Mouse (Mus musculus): ENCODE measurements at regions not wholly inside any gene's neighbourhood (a gene's known extent, or its start where the extent isn't known, plus 50 kb on each side); places are given as distances from the start of the nearest gene placed in this dataset.

- TF ChIP-seq POLR2A (IDR thresholded peaks at IDR 0.05; ENCODE audit: control insufficient read depth, extremely low read depth, insufficient read depth, low read length, poor library complexity) (no peak), CTCF (IDR thresholded peaks at IDR 0.05; ENCODE audit: borderline replicate concordance, control insufficient read depth, extremely low read depth, insufficient read depth, low read length, poor library complexity) (no peak)
- no peaks in the 10 kb centered on the region for H3K4me1 ChIP-seq (replicated peaks; ENCODE audit: control insufficient read depth, insufficient read depth, low read length)
- 98% methylated on average over 10 of the region's 10 CpGs for WGBS
- no peaks in the 10 kb centered on the region for H3K27me3 ChIP-seq (ENCODE audit: control insufficient read depth, insufficient read depth, low read length)
- no peak overlapping the region for H3K4me3 ChIP-seq (ENCODE audit: control insufficient read depth, insufficient read depth, low read length)
- DNase-seq, result no peak
- H3K36me3 ChIP-seq (ENCODE audit: control insufficient read depth, insufficient read depth, low read length), result no peaks in the 10 kb centered on the region
- H3K27ac ChIP-seq (ENCODE audit: control insufficient read depth, insufficient read depth, low read length), result no peak overlapping the region
Observed at GRCm38 (mm10) chr4:40047846-40048245, 95.0 kb upstream of the Aco1 start.

DNA sequence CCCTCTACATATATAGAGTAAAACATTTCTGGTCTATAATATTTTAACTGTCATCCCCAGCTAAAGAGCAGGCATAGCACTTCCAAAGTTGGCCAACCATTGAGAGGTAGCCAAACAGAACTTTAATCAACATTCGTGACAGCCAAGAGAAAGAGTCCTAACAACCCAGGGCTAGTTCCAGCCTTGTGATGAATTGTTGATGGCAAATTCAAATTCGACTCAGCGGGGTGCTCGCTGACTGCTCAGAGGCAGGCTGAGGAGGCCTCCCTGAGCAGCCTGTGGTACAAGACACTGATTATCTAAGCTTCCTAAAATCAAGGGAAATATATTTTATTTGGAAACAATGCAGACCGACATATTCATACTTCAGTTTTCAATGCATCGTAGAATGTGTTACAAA, 93.8 kb upstream of the Aco1 start:
- H3K4me3 ChIP-seq (ENCODE audit: control insufficient read depth, insufficient read depth, low read length), result no peak overlapping the region
- DNase-seq, result no peak
- H3K27ac ChIP-seq (ENCODE audit: control insufficient read depth, insufficient read depth, low read length), result no peak overlapping the region
- TF ChIP-seq CTCF (IDR thresholded peaks at IDR 0.05; ENCODE audit: borderline replicate concordance, control insufficient read depth, extremely low read depth, insufficient read depth, low read length, poor library complexity), result no peak
- no peak for TF ChIP-seq POLR2A (IDR thresholded peaks at IDR 0.05; ENCODE audit: control insufficient read depth, extremely low read depth, insufficient read depth, low read length, poor library complexity)
- H3K36me3 ChIP-seq (ENCODE audit: control insufficient read depth, insufficient read depth, low read length), result no peaks in the 10 kb centered on the region
- H3K4me1 ChIP-seq (replicated peaks; ENCODE audit: control insufficient read depth, insufficient read depth, low read length), result no peaks in the 10 kb centered on the region
- whole genome bisulfite sequencing, result 91% methylated on average over 6 of the region's 6 CpGs
- no peaks in the 10 kb centered on the region for H3K27me3 ChIP-seq (ENCODE audit: control insufficient read depth, insufficient read depth, low read length)

GRCm38 (mm10) chr4:40051848-40052247, 91.0 kb upstream of the Aco1 start:
- Histone ChIP-seq H3K36me3 (ENCODE audit: control insufficient read depth, insufficient read depth, low read length) (no peaks in the 10 kb centered on the region), H3K27ac (ENCODE audit: control insufficient read depth, insufficient read depth, low read length) (no peak overlapping the region), H3K4me3 (ENCODE audit: control insufficient read depth, insufficient read depth, low read length) (no peak overlapping the region), H3K27me3 (ENCODE audit: control insufficient read depth, insufficient read depth, low read length) (no peaks in the 10 kb centered on the region), H3K4me1 (replicated peaks; ENCODE audit: control insufficient read depth, insufficient read depth, low read length) (no peaks in the 10 kb centered on the region)
- 95% methylated on average over 4 of the region's 4 CpGs for WGBS
- TF ChIP-seq CTCF (IDR thresholded peaks at IDR 0.05; ENCODE audit: borderline replicate concordance, control insufficient read depth, extremely low read depth, insufficient read depth, low read length, poor library complexity) (no peak), POLR2A (IDR thresholded peaks at IDR 0.05; ENCODE audit: control insufficient read depth, extremely low read depth, insufficient read depth, low read length, poor library complexity) (no peak)
- no peak for DNase-seq

GRCm38 (mm10) chr4:40053391-40053790, 89.5 kb upstream of the Aco1 start:
- no peak overlapping the region for H3K4me3 ChIP-seq (ENCODE audit: control insufficient read depth, insufficient read depth, low read length)
- 86% methylated on average over 2 of the region's 2 CpGs for whole genome bisulfite sequencing
- DNase-seq, result no peak
- H3K4me1 ChIP-seq (replicated peaks; ENCODE audit: control insufficient read depth, insufficient read depth, low read length), result no peaks in the 10 kb centered on the region
- no peak overlapping the region for H3K27ac ChIP-seq (ENCODE audit: control insufficient read depth, insufficient read depth, low read length)
- no peaks in the 10 kb centered on the region for H3K27me3 ChIP-seq (ENCODE audit: control insufficient read depth, insufficient read depth, low read length)
- TF ChIP-seq POLR2A (IDR thresholded peaks at IDR 0.05; ENCODE audit: control insufficient read depth, extremely low read depth, insufficient read depth, low read length, poor library complexity) (no peak), CTCF (IDR thresholded peaks at IDR 0.05; ENCODE audit: borderline replicate concordance, control insufficient read depth, extremely low read depth, insufficient read depth, low read length, poor library complexity) (no peak)
- no peaks in the 10 kb centered on the region for H3K36me3 ChIP-seq (ENCODE audit: control insufficient read depth, insufficient read depth, low read length)

DNA sequence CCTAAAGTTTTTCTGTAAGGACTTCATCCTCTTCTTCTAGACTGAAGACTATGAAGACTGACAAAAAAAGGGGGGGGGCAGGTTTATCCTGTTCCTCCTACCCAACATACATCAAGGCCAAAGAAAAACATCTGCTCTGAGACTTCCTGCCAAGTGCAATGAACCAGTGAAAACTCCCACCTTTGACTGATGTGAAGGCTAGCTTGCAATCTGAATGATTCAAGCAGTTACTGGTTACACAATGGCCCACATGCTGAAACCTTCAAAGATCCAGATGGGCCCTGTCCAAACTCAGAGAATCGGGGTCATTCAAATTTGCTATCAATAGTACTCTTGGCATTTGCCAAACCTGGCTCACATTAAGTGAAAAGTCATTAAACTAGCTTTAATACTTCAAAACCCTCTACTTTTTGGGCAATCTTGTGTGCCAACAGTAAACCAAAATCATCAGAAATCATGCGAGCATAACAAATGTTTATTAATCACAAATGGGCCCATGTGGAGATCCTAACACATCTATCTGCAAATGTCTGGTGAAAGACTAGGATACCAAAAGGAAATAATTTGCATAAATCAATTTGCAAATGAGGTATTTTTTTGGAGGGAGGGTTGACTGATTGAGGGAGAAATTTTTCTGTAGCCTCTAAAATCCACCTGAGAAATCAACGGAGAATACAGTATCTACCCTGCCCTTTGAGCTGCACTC, 79.0 kb upstream of the Aco1 start:
- no peak overlapping the region for H3K27ac ChIP-seq (ENCODE audit: control insufficient read depth, insufficient read depth, low read length)
- H3K4me1 ChIP-seq (replicated peaks; ENCODE audit: control insufficient read depth, insufficient read depth, low read length), result no peaks in the 10 kb centered on the region
- DNase-seq, result no peak
- H3K27me3 ChIP-seq (ENCODE audit: control insufficient read depth, insufficient read depth, low read length), result no peaks in the 10 kb centered on the region
- 90% methylated on average over 3 of the region's 3 CpGs for WGBS
- no peaks in the 10 kb centered on the region for H3K36me3 ChIP-seq (ENCODE audit: control insufficient read depth, insufficient read depth, low read length)
- no peak overlapping the region for H3K4me3 ChIP-seq (ENCODE audit: control insufficient read depth, insufficient read depth, low read length)
- TF ChIP-seq POLR2A (IDR thresholded peaks at IDR 0.05; ENCODE audit: control insufficient read depth, extremely low read depth, insufficient read depth, low read length, poor library complexity) (no peak), CTCF (IDR thresholded peaks at IDR 0.05; ENCODE audit: borderline replicate concordance, control insufficient read depth, extremely low read depth, insufficient read depth, low read length, poor library complexity) (no peak)

GRCm38 (mm10) chr4:40064457-40064836, 78.4 kb upstream of the Aco1 start:
- Histone ChIP-seq H3K4me3 (ENCODE audit: control insufficient read depth, insufficient read depth, low read length) (no peak overlapping the region), H3K27me3 (ENCODE audit: control insufficient read depth, insufficient read depth, low read length) (no peaks in the 10 kb centered on the region), H3K36me3 (ENCODE audit: control insufficient read depth, insufficient read depth, low read length) (no peaks in the 10 kb centered on the region), H3K4me1 (replicated peaks; ENCODE audit: control insufficient read depth, insufficient read depth, low read length) (no peaks in the 10 kb centered on the region), H3K27ac (ENCODE audit: control insufficient read depth, insufficient read depth, low read length) (no peak overlapping the region)
- WGBS, result 87% methylated on average over 9 of the region's 9 CpGs
- TF ChIP-seq CTCF (IDR thresholded peaks at IDR 0.05; ENCODE audit: borderline replicate concordance, control insufficient read depth, extremely low read depth, insufficient read depth, low read length, poor library complexity) (no peak), POLR2A (IDR thresholded peaks at IDR 0.05; ENCODE audit: control insufficient read depth, extremely low read depth, insufficient read depth, low read length, poor library complexity) (no peak)
- no peak for DNase-seq
